Mouse (Mus musculus): ENCODE data around the gene Asic2. TPM values are rescaled to one million over a fixed set of nuclear protein-coding genes. Genes with fewer than 3 reads are reported as not detected.

Asic2 gene
- total RNA-seq, 2 experiments from 2014 or later = not detected

DNA sequence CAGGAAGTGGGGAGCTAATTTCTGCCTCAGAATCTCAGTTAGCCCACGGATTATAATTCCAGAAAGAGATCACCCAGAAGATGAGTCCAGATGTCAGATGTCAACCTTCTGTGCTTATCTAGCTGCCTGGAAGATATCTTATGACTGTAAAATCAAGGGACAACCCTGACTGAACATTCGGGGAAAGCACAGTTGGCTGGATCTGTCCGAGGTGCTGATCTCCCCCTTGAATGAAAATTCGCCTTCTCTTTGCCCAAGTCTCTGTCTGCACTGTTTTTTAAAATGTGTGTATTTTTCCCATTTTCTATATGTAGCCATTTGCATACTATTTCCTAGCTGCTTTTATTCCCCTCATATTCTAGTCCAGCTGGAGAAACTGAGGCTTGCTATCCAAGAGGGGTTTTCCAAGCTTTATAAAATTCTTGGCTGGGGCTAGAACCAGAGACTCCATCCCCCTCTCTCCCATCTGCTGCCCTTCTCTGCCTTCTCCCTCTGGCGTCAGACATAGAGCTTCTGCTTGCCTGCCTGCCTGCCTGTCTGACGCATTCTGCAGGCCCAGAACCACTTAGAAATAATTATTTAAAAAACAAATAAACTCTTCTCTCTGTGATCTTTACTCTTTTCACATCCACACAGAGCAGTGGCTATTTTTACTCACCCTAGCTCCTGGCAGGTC, 481.9 kb downstream of the Asic2 start:
- ATAC-seq (replicated peaks; ENCODE audit: poor library complexity) = no peak

DNA sequence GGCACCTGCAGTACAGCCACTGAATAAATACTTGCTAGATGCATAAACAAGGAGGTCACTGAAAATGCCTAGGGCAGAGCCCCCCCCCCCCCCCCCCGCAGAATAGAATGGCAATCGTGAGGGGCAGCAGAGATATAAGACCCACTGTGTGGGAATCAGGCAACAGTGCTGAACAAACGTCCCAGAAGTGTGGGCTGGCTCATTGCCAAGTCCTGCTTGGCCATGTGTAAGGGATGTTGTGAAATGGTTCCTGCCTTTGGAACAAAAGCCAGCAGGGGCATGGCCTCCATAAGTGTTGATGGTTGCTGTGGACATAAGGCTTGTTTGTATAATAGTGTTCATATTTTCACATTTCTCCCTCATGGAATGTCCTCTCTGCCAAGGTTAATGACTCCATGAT, 487.1 kb downstream of the Asic2 start:
- ATAC-seq (replicated peaks; ENCODE audit: poor library complexity) = no peak

DNA sequence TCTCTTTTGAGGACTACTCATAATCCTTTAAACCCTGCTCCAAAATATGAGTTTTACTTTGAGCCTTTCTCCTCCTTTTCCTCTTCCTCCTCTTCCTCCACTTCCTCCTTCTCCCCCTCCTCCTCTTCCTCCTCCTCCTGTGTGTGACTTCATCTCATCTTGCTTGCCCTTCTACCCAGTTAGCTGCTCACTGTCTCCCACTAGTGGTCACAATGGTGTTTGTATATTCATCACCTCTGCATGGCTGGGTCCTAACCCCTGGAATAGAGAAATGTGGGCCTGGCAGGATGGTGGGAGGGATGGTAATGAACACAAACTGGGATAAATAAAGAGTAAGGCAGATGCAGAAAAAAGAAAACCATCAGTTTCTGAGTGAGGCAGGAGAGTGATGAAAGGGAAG, 492.0 kb downstream of the Asic2 start:
- no peak for ATAC-seq (replicated peaks; ENCODE audit: poor library complexity)

DNA sequence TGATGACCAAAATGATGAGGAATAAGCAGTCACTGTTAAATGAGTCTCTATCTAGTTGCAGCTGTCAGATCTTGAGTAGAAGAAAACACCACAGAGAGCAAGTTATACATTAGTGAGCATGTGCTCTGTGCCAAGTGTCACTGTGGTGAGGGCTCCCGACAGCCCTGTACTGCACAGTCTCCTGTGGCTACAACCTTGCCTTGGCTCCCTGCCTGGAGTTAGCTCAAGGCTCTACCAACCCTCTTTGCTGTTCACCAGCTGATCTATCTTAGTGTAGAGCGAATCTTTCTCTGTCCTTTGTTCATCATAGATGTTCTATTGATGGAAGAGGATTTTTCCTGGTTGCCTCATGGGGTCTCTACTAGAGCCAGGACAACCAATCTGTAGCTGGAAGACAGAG, 494.1 kb downstream of the Asic2 start:
- no peak for ATAC-seq (replicated peaks; ENCODE audit: poor library complexity)

DNA sequence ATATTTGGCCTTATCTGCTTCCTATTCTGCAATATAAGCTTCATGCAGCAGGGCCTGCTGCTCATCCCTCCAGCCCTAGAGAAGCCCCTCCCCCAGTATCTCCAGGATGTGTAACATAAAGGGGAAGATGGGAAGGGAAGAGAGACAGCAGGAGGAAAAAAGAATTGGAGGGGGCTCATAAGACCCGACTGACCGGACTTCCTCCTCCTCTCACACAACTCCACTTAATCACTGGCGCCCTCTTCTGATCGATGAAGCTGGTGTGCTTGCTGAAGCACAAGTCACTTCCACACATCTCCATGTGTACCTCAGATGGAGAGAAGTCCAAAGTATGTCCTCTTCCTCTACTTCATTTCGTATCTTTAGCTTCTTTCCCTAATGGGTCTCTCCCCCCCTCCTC, 506.1 kb downstream of the Asic2 start:
- ATAC-seq (replicated peaks; ENCODE audit: poor library complexity) = no peak

DNA sequence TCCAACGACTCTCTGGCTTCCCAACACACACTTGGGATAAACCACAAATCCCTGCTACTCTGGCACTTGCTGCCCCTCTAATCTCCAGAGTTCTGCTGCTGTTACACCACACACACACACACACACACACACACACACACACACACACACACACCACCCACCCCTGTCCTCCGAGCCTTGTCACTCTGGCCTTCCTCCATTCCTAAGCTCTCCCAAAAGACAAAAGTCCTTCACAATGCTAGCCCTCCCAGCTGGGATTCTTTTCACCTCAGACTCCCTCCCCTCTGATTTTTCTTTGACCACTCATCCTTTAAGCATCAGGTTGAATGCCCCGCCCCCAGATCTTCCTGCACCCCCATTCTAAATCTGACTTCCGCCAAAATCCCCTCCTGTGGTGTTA, 506.5 kb downstream of the Asic2 start:
- ATAC-seq (replicated peaks; ENCODE audit: poor library complexity) = no peak

DNA sequence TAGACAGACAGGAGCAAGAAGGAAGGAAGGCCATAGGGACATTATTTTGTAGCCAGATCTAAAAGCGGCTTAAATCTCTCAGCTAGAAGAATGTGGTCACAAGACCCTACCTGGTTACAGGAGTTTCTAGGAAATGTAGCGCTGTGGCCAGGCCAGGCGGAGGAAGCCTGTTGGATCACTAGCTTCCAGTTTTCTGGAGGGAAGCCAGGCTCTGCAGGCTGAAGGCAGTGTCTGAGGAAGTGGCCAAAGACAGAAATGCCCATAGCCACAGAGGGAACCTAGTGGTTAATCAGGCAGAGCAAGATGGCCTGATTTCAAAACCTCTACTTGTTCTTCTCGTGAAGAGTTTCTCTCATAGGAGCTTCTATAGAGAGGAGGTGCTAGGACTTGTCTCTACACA, 513.3 kb downstream of the Asic2 start:
- no peak for ATAC-seq (replicated peaks; ENCODE audit: poor library complexity)

DNA sequence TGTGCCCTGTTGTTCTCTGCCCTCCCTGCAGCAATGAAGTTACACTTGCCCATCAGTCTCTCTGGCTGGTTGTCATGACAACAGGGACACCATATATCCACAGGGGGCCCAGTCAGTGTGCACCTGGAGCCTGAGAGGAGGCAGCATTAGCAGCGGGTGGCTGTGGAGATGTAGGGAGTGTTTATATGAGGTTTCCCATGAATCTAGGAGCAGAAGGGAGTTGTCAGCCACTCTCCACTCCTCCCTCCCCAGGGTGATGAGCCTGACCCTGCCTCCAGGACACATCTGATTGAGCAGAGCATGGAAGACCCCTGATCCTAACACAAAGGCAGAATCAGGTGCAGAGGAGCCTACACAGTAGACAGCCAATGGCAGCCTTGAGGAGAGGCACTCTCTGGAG, 514.1 kb downstream of the Asic2 start:
- no peak for ATAC-seq (replicated peaks; ENCODE audit: poor library complexity)

DNA sequence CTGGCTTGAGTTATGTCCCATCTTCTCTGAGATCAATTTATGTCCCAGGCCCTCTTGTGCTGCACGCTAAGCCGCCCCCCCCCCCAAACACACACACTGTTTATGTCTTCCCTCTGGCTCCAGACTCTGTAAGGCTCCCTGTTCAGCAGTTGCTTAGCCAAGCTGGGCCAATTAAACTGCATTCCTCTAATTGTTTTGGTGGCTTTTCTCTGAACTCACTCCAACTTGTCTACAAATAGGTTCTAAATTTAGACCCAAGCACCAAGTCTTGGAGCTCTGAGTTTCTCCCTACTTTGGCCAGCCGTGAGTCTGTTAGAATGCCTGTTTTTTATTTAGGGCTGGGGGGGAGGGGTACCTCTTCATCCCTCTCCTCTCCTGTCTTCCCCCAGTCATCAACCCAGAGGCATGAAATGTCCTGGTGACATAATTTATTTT, 519.0 kb downstream of the Asic2 start:
- no peak for ATAC-seq (replicated peaks; ENCODE audit: poor library complexity)

DNA sequence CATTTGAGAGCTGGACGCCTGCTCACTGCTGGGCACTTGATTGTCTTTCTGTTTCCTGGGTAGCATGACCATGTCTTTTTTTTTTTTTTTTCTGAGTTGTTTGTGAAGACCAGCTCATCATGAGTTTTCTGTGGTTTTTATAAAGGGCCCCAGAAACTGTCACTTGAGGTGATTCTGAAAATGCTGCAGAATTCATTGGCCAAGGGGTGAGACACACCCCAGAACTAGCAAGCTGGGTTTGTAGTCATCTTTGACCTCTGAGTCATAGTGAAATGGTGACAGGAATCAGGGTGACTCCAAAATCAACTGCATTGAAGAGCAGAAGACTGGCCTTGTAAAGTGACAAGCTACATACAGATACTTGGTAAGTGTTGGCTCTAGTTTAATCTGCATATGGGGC, 521.9 kb downstream of the Asic2 start:
- ATAC-seq (replicated peaks; ENCODE audit: poor library complexity) = no peak

DNA sequence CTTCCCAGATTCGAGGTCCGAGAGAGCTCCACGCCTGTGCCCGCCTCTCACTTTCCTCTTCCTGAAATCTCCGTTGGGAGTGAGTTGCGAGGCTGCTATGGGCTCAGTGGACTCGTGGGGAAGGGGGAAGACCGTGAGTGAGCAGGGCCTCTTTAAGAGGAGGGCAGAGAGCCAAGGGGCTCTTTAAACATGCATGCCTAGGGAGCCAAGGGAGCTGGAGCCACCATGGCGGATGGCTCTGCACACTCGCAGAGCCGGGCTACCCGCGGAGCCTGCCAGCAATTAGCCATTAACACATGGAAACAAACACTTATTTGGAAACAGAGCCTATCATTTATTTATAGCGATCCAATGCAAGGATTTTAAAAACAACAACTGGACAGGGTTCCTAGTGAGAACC, 541.4 kb downstream of the Asic2 start:
- no peak for ATAC-seq (replicated peaks; ENCODE audit: poor library complexity)

DNA sequence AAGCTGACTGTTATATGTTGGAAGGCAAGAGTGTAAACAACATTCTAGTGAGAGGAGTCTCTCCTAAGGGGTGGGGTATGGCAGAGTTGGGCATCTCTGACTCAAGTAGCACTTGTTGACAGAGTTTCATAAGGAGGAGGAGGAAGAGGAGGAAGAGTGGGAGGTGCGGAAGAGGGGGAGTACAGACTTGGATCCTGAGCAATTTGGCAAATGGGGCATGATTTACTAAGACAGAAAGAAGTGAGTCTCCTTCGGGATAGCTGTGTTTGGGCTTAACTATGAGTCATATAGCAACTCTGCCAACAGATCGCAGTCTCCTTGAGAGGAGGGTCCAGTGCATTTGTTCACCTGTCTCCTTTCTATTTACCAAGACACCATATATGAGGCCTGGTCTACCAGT, 549.1 kb downstream of the Asic2 start:
- no peak for ATAC-seq (replicated peaks; ENCODE audit: poor library complexity)

DNA sequence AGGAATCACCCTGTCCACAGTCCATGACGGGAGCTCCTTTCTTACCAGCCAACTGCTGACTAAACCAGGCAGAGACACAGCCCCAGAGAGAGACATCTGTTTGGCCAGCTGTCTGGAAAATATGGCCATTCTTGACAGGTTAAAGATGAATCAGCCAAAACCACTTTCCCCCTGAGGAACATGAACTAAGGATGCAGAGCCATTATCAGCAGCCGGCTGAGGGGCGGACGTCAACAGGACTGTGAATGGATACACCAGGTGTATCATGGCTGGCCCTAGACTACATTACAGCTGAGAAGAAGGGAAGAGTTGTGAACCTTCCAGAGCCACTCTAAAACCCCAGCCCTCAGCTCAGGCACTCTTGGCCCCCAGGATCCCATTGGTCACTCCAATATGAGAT, 550.2 kb downstream of the Asic2 start:
- no peak for ATAC-seq (replicated peaks; ENCODE audit: poor library complexity)

DNA sequence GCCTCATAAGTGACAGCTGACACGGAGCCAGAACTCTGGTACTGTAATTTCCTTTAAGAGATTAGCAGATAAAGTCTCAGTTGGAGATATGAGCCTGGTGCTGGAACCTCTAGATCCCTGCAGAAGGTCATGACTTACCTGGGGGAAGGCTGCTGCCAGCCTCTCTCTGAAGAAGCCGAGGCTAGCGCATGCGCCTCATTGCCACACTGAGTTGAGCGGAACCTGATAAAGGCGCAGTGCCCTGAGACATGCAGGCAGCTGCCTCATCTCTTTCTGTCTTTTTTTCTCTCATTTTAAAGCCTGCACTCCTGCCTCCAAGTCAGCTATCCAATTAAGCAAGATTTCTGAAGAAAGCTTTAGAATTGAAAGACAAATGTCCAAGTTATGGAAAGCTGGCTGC, 551.9 kb downstream of the Asic2 start:
- no peak for ATAC-seq (replicated peaks; ENCODE audit: poor library complexity)

DNA sequence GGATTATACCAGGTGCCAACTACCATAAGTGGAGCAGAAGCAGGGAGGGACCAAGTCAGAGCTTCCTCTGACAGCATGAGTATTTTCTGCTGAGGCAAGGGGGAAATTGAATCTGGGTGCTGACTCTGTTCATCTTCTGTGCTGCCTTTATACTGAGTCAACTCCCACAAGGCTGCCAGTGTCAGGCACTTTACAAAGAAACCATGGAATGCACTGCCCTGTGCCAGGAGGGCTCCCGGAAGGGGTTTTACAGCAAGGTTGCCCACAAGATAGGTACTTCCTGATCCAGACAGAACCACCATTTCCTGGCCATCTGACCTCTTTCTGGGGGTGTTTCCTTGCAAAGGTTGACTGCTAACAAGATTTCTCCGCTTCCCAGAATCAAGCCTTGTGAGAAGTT, 553.7 kb downstream of the Asic2 start:
- ATAC-seq (replicated peaks; ENCODE audit: poor library complexity) = no peak

DNA sequence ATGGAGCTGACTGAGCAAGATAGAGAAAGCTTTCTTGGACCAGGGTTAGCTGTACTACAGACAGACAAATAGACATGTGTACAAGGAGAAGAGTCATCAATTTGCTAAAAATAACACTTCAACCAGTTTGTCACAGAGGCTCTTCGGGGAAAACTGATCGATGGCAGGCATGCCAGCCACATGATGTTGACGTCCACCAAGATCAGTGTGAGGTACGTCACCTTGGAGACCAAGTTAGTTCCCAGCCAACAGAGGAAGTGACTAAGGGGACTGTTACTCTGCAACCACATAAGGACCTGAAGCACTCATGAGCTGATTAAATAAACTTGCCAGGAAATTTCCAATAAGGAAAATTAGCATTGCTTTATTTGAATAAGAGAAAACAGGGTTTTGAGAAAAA, 557.0 kb downstream of the Asic2 start:
- ATAC-seq (replicated peaks; ENCODE audit: poor library complexity) = no peak

DNA sequence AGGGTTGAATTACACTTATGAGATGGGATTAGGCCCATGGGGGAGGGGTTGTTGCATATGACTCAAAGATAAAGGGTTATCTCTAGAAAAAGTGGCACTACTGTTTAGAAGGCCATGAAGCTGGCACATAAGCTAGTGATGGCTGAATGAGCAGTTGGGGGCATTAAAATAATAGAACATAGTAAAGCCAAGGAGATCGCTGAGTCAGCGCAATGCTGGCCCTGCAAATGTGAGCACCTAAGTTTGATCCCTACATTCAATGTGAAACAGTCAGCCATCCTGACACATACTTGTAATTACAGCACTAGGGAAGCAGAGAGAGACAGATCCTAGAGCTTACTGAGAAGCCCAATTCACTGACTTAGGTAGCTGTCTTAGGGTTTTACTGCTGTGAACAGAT, 562.3 kb downstream of the Asic2 start:
- no peak for ATAC-seq (replicated peaks; ENCODE audit: poor library complexity)

DNA sequence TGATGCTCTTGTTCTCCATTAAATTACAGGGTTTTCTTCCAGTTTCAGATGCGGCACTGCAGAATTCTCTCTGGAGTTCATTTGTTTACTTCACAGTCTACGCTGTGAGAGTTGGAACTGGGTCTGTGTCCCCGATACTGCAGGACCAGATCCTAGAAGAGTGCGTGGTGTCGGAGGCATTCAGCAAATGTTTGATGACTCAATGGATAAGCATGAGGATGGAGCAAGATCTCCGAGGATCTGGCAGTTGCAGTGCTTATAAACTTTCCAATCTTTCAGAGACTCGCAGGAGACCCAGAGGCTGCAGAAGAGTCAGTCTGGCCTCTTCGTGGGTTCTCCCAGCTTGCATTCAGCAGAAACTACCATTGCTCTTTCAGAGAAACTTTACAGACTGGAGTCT, 566.0 kb downstream of the Asic2 start:
- no peak for ATAC-seq (replicated peaks; ENCODE audit: poor library complexity)

DNA sequence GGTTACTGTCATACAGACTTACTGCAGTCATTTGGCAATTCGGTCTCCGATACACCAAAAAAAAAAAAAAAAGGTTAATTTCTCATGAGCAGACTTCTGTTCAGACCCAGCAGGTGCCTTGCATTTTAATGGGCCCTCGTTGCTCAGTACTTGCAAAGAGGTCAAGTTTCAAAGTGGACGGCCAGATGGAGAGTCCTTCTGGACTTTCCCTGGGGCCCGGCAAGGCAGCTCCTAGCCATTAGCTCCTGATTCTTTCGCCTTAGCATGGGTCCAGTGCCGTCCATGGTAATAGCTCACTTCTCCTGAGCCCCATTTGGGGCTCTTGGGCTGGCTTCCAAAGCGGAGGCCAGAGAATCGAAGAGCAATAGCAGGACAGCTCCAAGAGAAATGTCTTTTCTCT, 575.4 kb downstream of the Asic2 start:
- no peak for ATAC-seq (replicated peaks; ENCODE audit: poor library complexity)

DNA sequence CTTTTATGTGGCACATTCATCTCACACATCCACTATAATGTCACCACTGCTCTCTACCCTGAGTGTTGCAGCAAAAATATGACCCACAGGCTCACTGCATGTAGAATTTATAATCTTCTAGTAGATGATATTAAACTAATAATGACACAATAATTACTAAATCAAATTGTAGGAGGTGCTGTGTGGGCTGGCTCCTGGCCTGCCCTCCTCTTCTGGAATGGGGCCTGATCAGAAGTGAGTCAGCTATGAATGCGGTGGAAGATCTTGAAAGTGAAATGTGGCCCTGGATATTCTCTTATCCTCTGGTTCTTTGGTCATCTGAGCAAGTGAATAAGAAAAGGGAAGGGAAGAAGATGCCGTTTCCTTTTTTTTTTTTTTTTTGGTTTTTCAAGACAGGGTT, 582.1 kb downstream of the Asic2 start:
- ATAC-seq (replicated peaks; ENCODE audit: poor library complexity) = no peak

DNA sequence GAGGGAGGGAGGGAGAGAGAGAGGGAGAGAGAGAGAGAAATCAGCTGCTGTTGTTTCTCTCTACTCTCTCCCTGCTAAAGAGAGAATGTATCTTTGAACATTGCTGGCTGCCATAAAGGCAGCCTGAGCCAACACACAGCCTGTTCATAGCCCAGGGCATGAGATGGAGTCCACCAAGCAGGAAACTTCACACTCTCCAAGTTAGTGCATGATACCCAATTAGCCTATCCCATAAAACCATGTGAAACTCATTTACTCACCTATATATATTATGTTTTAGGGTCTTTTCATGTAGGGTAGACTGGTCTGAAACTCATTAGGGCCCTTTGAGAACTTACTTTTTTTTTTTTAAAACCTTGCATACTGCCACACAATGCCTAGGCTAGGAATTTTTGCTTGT, 582.7 kb downstream of the Asic2 start:
- ATAC-seq (replicated peaks; ENCODE audit: poor library complexity) = no peak

DNA sequence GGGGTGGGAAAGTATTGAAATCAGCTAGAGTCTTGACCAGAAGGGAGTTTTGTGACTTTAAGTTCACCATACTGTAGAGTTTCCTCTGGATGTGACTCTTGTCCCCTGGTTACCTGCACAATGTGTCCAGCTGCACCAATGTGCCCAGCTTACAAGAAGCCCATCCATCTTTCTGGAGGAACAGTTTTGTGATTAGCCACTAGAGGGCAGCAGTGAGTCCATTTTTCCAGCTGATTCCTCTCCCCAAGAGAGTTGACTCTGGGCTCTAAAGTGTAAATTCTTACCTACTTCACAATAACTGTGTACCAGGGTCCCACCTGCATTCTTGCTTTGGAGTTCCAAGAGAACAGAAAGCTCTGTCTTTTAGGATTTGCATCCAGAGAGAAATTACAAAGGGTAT, 593.4 kb downstream of the Asic2 start:
- ATAC-seq (replicated peaks; ENCODE audit: poor library complexity) = no peak

DNA sequence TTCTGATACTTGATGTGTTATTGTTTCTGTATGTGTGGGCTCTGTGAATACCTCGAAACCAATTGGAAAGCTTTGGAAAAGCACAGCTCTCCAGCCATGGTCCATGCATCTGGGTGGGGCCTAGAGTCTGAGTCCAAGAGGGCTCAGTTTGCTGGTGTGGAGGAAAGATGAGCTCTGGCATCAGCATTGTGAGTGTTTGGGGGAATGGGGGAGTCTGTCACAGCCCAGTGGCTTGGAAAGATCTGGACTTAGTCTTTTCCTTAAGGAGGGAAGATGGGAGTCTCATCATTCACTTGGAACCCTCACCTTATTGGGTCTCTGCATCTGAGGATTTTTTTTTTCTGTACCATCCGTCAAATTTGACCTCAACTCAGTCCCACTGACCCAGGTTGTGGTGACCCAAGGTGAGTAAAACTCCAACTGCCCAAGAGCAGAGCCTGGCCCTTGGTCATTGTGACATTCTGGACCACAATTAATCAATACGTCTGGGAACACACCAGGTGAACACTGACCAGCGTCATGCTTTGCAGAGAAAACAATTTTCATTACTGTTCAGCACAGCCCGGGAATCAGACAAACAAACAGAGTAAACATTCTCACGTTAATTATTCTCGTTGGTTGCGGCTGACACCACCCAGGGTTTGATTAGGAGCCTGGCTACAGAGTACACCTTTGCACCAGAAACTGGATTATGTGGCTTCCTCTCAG, 594.1 kb downstream of the Asic2 start:
- ATAC-seq (replicated peaks; ENCODE audit: poor library complexity) = no peak

Measured in megakaryocyte progenitor cell, adult 5-6 weeks (primary cell).